Mouse (Mus musculus): Measurements from ENCODE around the gene Gm10762. TPM values are rescaled to one million over a fixed set of nuclear protein-coding genes. Genes with fewer than 3 reads are reported as not detected.

Gm10762 gene
- total RNA-seq (2023) = 1 to 10 TPM; 2.5 TPM

GRCm38 (mm10) chr2:128967661-128968441 is at the start of gene Gm10762:
Gene Gm10762 (minus strand): TSS chr2:128967725.

GRCm38 (mm10) chr2:128966641-128967580 is 614 bp downstream of the Gm10762 start, which contains the start of gene Zc3h6:
Gene Zc3h6 (plus strand): TSS chr2:128967402.

DNA sequence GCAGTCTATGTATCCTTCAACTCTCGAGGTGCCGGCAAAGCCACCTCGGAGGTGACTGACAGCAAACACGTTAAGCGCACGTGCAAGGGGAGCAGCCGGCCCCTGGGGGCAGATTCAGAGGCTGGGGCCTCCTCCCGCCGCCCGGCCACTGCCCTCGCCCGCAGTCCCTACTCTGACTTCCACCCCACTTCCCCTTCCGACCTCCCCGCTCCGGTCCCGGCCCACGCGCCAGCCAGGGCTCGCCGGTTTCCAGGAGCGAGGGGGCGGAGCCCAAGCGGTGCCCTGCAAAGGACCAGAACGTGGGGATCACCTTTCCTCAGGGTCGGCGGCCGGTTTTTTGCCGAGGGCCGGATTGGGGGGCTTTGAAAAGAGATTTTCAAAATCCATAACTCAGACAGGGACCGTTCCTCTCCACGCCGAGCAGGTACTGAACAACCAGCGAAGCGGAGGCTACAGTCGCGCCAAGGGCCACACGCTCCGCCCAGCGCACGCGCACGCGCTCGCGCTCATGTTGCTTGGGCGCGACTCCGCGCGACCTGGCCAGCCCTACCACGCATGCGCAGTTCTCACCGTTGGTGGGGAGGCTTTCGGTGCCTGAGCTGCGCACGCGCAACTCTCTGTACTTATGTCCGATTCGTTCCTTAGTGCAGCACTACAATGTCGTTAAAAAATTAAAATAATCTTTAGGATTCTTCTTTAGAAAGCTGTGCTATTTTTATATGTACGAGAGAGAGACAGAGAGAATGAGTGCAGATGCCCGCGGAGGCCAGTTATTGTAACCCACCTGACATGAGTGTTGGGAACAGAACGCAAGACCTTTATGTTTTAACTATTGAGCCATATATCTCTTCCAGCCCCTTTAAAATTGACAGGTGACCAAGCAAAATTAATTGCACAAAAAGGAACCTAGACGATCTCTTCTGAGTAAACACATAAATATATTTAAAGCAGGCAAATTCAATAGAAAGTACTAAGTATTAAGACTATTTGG is 23.7 kb downstream of the Gm10762 start, which contains the start of gene Zc3h8:
Gene Zc3h8 (minus strand): TSS at position 540 of the 991 bp plus-strand sequence.

Other genes starting within 250 kb of the Gm10762 start
- 10 to 100 TPM; 26.6 to 32.7 TPM for gene Tmem87b, start 149.6 kb downstream of the Gm10762 start, total RNA-seq (2023)
- not detected for gene Fbln7, start 104.7 kb downstream of the Gm10762 start, total RNA-seq (2023)
- gene Zc3h8, start 23.6 kb downstream of the Gm10762 start, total RNA-seq (2023) = 1 to 10 TPM; 3.5 to 4.5 TPM
- 1 to 10 TPM; 3.7 to 5.0 TPM for gene Zc3h6, start 323 bp downstream of the Gm10762 start, total RNA-seq (2023)
- gene Vinac1, start 80.4 kb upstream of the Gm10762 start, total RNA-seq (2023) = not detected
- 1 to 10 TPM; 4.8 to 5.6 TPM for gene Ttl, start 98.2 kb upstream of the Gm10762 start, total RNA-seq (2023)
- gene Polr1b, start 133.3 kb upstream of the Gm10762 start, total RNA-seq (2023) = 10 to 100 TPM; 19.0 to 20.8 TPM
- gene Chchd5, start 162.0 kb upstream of the Gm10762 start, total RNA-seq (2023) = 1 to 10 TPM; 8.9 to 9.2 TPM
- gene Slc20a1, start 231.0 kb upstream of the Gm10762 start, total RNA-seq (2023) = 100 to 1,000 TPM; 243 to 270 TPM

Data from monocyte, adult 59 days (primary cell).